Mouse (Mus musculus): ENCODE results near the gene Trim63.

DNA sequence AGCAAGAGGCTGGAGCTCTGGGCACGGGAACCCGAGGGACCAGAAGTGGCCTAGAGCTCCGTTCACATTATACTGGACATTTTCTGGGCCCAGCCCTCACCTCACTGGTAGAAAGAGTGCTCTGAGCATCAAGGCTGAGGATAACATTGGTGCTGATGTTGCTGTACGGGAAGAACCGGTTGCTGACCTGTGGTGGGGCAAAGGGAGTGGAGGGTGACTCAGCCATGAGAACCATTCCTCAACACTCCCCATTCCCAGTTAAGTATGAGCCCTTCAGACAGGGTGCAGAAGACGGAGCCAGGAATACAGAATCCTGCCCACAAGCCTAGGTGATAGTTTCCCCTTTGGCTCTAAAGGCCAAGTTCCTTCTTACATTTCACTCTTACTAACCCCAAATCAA lies 44.7 kb downstream of the Trim63 start:
- TF ChIP-seq POLR2A (IDR thresholded peaks at IDR 0.05; ENCODE audit: insufficient read length, low read depth) (no peak), TCF12 (IDR thresholded peaks at IDR 0.05; ENCODE audit: insufficient read depth, poor library complexity, severe bottlenecking) (no peak), MAX (IDR thresholded peaks at IDR 0.05; ENCODE audit: low read depth) (no peak), TCF3 (IDR thresholded peaks at IDR 0.05; ENCODE audit: insufficient read length, low read depth) (no peak), POLR2AphosphoS2 (IDR thresholded peaks at IDR 0.05; ENCODE audit: insufficient read length, low read depth) (no peak), MYOG (IDR thresholded peaks at IDR 0.05; ENCODE audit: control insufficient read depth in 1 of 3, insufficient read depth in 1 of 3, insufficient read length in 2 of 3, low read depth in 2 of 3) (no peak), USF1 (IDR thresholded peaks at IDR 0.05; ENCODE audit: low read depth) (no peak), SRF (IDR thresholded peaks at IDR 0.05; ENCODE audit: control insufficient read depth, insufficient read length, low read depth) (no peak), CEBPB (IDR thresholded peaks at IDR 0.05; ENCODE audit: insufficient read depth, poor library complexity, severe bottlenecking) (no peak), REST (IDR thresholded peaks at IDR 0.05; ENCODE audit: insufficient read depth, insufficient read length) (no peak), MYOD1 (IDR thresholded peaks at IDR 0.05; ENCODE audit: control insufficient read depth in 1 of 3, insufficient read length in 2 of 3, low read depth in 2 of 3) (no peak), E2F4 (IDR thresholded peaks at IDR 0.05; ENCODE audit: insufficient read depth) (no peak)
